Mouse (Mus musculus) spleen, postnatal 14 days (tissue): Measurements from ENCODE around the gene Dlx2.

ENCODE experiments used
- DNase-seq, 2 experiments: peaks; one replicate each; pipeline ENCODE4 v3.0.0; 2021 to 2022; ENCODE audit warnings: low spot score in 2 of 2

Gene Dlx2

GRCm38 (mm10) chr2:71546640-71547071 lies at the start of gene Dlx2:
TSS of gene Dlx2 (minus strand) at chr2:71546754.
- no peak for DNase-seq

GRCm38 (mm10) chr2:71594466-71594865 lies 47.9 kb upstream of the Dlx2 start:
- DNase-seq: no peak

- DNase-seq: no peak
Measured at GRCm38 (mm10) chr2:71589114-71589513, 42.6 kb upstream of the Dlx2 start.

GRCm38 (mm10) chr2:71581488-71581887 lies 34.9 kb upstream of the Dlx2 start:
- no peak for DNase-seq

GRCm38 (mm10) chr2:71580632-71581466 lies 34.3 kb upstream of the Dlx2 start:
- DNase-seq: peak in 1 of 2 experiments; percentile 35

GRCm38 (mm10) chr2:71577059-71577458 lies 30.5 kb upstream of the Dlx2 start:
- no peak for DNase-seq

- DNase-seq: no peak
Measured at GRCm38 (mm10) chr2:71573736-71574135, 27.2 kb upstream of the Dlx2 start.

- no peak for DNase-seq
Measured at GRCm38 (mm10) chr2:71566466-71566865, 19.9 kb upstream of the Dlx2 start.

- DNase-seq: no peak
Measured at GRCm38 (mm10) chr2:71556071-71556470, 9.5 kb upstream of the Dlx2 start.

- DNase-seq: no peak
Measured at GRCm38 (mm10) chr2:71551704-71552103, 5.2 kb upstream of the Dlx2 start.

GRCm38 (mm10) chr2:71550330-71550729 lies 3.8 kb upstream of the Dlx2 start:
- DNase-seq: no peak

- peak; percentile 36 to 72 for DNase-seq
Measured at GRCm38 (mm10) chr2:71547829-71548228, 1.3 kb upstream of the Dlx2 start.

GRCm38 (mm10) chr2:71545882-71546639 lies 493 bp downstream of the Dlx2 start:
- no peak for DNase-seq

GRCm38 (mm10) chr2:71545401-71545881 lies 1.1 kb downstream of the Dlx2 start:
- DNase-seq: no peak

GRCm38 (mm10) chr2:71544391-71545285 lies 1.9 kb downstream of the Dlx2 start:
- DNase-seq: no peak

- DNase-seq: no peak
Measured at GRCm38 (mm10) chr2:71543948-71544347, 2.6 kb downstream of the Dlx2 start.

GRCm38 (mm10) chr2:71543531-71543930 lies 3.0 kb downstream of the Dlx2 start:
- no peak for DNase-seq

GRCm38 (mm10) chr2:71542816-71543301 lies 3.7 kb downstream of the Dlx2 start:
- DNase-seq: no peak

GRCm38 (mm10) chr2:71542227-71542815 lies 4.2 kb downstream of the Dlx2 start:
- no peak for DNase-seq

GRCm38 (mm10) chr2:71541418-71542226 lies 4.9 kb downstream of the Dlx2 start:
- DNase-seq: no peak
